Mouse (Mus musculus) cerebellum, postnatal 10 days (tissue): ENCODE measurements around the gene Gtf2i.

Experiments used
- DNase-seq, 2 experiments: peaks; one replicate each; pipeline ENCODE4 v3.0.0; 2021; ENCODE audit warnings: mixed read lengths in 2 of 2

Gene Gtf2i

DNA sequence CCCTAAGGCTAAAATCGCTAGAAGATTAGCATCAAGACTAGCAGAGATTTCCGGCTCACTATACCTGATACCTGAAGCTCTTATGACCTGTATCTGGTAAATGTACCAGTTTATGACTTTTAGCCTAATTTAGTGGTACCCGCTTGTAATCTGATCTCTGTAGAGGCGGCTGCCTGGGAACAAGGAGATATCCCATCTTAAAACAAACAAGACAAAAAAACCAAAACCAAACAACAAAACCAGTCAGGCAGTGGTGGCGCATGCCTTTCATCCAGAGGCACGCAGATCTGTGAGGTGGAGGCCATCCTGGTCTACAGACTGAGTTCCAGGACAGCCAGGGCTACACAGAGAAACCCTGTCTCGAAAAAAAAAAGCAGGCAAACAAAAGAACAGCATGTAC is 7.1 kb upstream of the Gtf2i start:
- DNase-seq, result no peak

DNA sequence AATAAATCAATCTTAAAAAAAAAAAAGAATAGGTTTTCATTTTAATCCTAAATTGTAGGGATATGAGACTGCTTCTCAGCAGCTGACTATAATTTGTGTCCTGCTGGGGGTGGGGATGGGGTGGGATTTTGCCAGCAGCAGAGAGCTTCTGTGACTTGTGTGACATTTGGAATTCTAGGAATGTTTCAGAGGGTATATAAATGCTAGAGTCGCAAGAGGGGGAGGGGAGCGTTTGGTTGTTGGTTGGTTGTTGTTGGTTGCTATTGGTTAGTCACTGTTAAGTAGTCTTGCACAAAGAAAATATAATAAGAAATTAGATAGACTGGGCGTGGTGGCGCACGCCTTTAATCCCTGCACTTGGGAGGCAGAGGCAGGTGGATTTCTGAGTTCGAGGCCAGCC is 4.3 kb upstream of the Gtf2i start:
- DNase-seq, result no peak

DNA sequence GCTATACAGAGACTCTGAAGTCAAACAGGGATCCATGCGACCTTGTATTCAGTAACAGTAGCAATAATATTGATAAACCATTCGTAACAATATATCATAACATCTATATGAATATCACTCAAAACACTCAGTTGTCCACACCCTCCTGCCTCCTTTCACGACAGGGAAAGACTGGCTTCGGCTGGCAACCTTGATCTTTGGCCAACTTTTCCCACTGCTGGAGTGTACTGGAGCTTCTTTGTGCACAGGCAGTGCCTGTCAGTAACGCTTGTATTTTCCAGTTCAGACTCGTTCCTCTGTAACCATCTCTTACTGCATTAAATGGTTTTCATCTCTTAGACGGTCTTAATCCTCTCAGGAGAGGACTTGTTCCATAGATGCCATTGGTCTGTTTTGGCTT is 2.2 kb upstream of the Gtf2i start:
- peak; percentile 59 to 64 for DNase-seq

- peak; percentile 65 to 73 for DNase-seq
Measured at GRCm38 (mm10) chr5:134315623-134316350, 1.2 kb upstream of the Gtf2i start.

DNA sequence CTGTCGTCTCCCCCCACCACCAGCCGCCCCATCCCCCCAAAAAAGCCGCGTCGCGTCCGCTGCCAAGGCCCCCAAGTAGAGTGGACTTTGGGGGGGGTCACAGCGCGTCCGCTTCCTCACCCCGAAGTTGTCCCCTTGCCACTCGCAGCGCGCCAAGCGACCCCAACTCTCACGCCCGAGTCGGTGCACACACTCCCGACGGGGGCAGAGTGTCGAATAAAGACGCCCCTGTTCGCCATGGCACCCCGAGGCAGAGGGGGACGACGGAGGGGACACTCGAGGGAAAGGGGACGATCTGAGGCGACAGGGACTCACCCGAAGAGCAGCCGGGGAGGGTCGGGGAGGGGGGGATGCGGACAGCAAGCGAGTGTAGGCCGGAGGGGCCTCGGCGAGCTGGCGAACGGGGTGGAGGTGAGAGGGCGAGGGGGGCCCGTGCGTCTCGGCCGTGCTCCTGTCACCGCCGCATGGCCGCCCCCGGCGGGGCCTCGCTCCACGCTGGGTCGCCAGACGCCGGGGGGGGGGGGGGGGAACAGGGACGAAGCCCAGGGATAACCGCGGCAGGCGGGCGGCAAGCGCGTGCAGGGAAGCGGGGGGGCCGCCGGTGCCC is 389 bp downstream of the Gtf2i start:
- DNase-seq, result peak; percentile 83

GRCm38 (mm10) chr5:134313451-134314067 is 1.0 kb downstream of the Gtf2i start:
- DNase-seq, result peak; percentile 98 to 99

DNA sequence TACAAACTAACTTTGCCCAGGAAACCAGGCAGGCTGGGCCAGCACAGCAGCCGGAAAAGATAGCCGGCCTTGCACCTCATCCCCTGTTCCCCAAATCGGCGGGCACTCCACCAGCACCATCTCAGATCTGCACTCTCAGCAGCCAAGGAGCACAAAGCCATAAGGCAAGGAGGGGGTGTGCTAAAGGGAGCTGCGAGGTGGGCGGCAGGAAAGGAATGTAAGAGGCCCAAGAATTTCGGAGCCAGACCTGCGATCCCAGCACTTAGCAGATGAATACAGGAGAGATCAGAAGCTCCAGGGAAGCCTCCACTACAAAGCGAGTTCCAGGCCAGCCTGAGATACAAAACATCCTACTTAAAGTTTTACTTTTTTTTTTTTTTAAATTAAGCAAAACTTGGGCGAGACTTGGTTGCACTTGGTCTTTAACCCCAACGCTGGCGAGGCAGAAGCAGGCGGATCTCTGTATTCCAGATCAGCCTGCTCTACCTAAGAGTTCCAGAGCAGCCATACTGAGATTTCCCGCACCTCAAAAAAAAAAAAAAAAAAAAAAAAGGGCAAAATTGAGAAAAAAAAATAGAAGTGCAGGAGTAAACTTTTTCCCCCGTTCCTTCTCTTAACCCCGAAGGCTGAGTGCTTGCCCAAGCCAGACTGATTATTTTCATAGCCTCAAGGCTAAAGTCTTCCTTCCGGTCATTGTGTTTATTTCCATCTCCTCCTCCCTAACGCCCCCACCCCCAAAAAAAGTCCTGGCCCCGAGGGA is 1.7 kb downstream of the Gtf2i start:
- peak; percentile 41 to 46 for DNase-seq

DNA sequence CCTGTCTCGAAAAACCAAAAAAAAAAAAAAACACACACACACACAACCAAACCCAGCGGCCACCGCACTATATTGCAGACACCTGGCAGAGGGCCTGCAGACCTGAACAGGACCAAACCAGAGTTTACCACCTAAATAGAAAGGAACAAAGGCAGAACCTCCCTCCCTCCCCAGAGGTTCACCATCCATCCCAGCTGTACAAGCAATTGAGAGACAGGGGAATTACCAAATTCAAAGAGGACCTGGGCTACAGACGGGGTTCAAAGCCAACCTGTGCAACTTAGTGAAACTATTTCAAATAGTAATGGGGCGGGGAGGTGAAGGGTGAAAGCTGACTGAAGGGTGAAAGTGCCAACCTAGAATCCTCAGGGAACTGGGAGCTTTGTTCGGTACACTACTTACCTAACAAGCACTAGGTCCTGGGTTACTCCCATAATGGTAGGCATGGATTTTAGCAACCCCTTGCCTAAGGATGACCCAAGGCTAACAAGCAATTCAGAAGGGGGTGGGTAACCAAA is 2.6 kb downstream of the Gtf2i start:
- peak in 1 of 2 experiments; percentile 31 for DNase-seq

GRCm38 (mm10) chr5:134310201-134310600 is 4.4 kb downstream of the Gtf2i start:
- DNase-seq, result no peak

DNA sequence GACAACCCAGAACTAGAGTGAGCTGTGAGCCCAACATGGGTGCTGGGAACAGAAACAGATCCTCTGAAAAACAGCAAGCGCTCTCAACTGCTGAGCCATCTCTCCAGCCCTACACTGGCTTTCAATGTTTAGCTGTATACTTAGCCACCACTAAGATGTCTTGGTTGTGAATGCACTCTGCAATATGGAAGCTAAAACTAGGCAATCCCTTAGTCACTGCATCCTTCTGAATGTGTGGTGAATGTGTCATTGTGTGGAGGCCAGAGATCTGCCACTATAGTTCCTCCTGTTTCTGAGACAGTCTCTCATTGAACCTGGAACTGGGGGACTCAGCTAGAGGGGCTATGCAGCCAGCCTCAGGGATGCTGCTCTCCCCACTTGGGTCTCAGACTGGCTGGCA is 5.2 kb downstream of the Gtf2i start:
- DNase-seq, result no peak

- DNase-seq, result no peak
Measured at GRCm38 (mm10) chr5:134304639-134305038, 9.9 kb downstream of the Gtf2i start.

GRCm38 (mm10) chr5:134295277-134296050 is 19.1 kb downstream of the Gtf2i start:
- DNase-seq, result no peak

GRCm38 (mm10) chr5:134294606-134295005 is 20.0 kb downstream of the Gtf2i start:
- DNase-seq, result no peak

DNA sequence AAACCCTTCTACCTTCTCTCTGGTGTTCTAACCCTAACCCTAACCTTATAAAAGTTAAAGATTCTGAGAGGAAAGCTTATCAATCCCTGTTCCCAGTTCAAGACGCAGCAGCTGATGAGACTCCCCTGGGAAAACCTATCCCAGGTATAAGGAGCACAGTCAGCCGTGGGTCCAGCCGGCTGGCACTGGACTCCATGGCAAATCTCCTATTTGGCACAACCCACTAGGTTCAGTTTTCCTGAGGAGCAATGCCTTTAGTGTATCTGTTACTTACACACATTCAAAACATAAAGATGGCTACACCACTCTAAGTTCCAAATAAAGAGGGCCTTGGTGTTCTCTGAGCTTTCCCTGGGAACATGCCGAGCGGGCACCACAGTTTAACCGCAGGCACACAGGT is 23.5 kb downstream of the Gtf2i start:
- no peak for DNase-seq

GRCm38 (mm10) chr5:134289935-134290560 is 24.5 kb downstream of the Gtf2i start:
- DNase-seq, result no peak

DNA sequence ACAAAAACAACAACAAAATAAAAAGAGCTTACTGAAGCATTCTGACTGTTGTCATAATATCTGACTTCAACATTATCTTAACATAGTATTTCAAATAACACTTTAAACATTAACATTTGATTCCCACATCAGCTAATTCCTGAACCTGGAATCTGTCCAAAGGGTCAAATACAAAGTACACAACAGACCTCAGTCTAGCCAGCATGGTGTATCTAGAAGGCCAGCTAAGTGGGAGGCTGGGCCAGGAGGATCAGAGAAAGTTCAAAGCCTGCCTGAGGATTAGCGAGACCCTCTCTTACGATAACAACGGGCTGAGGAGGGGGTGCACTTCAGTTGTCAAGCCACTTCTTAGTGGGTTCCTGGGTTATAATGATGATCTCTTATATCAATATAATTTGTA is 26.5 kb downstream of the Gtf2i start:
- no peak for DNase-seq

GRCm38 (mm10) chr5:134284921-134285320 is 29.6 kb downstream of the Gtf2i start:
- DNase-seq, result no peak

DNA sequence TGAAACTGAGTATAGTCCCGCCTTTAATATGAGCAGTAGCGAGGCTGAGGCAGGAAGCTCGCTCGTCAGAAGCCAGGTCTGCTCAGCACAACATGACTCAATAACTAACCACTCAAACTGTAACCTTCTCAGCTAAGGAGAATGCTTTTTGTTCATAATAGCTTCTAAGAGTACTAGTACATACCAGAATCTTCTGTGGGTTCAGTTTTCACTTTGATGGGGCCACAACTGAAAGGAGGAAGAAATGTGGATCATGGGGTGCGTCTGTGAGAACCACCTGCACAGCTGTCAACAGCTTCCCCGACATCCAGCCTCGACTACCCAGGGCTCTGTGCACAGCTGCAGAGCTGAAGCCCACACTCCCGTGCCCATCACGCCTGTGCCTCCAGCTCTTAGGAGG is 32.0 kb downstream of the Gtf2i start:
- no peak for DNase-seq

DNA sequence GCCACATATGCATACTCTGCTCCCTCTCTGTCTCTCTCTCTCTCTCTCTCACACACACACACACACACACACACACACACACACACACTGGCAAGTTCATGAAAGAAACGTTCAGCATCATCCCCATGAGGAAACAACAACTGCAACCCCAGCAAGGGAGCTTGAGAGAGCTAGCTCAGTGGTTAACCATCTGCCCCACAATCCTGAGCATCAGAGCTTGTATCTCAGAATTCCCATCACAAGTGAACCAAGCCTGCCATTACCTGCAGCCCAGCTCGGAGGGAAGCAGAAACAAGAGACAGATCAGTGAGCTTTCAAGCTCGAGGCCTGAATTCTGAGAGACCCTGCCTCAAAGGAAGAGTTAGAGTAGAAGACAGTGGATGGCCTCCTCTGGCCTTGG is 32.5 kb downstream of the Gtf2i start:
- DNase-seq, result no peak

DNA sequence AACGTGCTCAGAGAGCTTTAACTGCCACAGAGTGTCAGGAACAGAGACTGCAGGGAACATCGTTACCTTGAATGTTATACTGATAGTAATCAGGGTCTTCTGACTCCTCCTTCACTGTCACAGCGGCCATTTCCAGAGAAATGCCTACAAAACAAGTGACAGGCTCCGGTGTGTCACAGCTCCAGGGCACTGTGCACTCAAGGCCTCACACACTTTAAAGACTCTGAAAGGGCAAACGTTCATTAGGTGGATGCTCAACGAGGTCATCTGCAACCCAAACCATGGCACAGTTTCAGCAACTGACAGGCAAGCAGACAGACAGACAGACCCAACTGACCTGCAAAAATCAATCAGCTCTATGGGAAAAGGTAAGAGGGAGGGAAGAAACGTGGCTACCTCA is 35.2 kb downstream of the Gtf2i start:
- DNase-seq, result no peak

- no peak for DNase-seq
Measured at GRCm38 (mm10) chr5:134277109-134277508, 37.5 kb downstream of the Gtf2i start.

GRCm38 (mm10) chr5:134275556-134275955 is 39.0 kb downstream of the Gtf2i start:
- DNase-seq, result no peak
